Mouse (Mus musculus): ENCODE measurements around the gene Mttp.

Gene Mttp

GRCm38 (mm10) chr3:138058226-138058625, 86.5 kb downstream of the Mttp start:
- in situ Hi-C loops (cut with MseI, MboI): no loop called here

GRCm38 (mm10) chr3:138056976-138057375, 87.8 kb downstream of the Mttp start:
- in situ Hi-C loops (cut with MseI, MboI): no loop called here

- in situ Hi-C loops (cut with MseI, MboI): no loop called here
These were observed 90.8 kb downstream of the Mttp start for GRCm38 (mm10) chr3:138053969-138054368.

GRCm38 (mm10) chr3:138051431-138051830, 93.3 kb downstream of the Mttp start:
- in situ Hi-C loops (cut with MseI, MboI): no loop called here

GRCm38 (mm10) chr3:138050772-138051171, 94.0 kb downstream of the Mttp start:
- in situ Hi-C loops (cut with MseI, MboI): no loop called here

- in situ Hi-C loops (cut with MseI, MboI): no loop called here
These were observed 95.2 kb downstream of the Mttp start for GRCm38 (mm10) chr3:138049555-138049954.

- in situ Hi-C loops (cut with MseI, MboI): no loop called here
These were observed 101.5 kb downstream of the Mttp start for GRCm38 (mm10) chr3:138043316-138043715.

- in situ Hi-C loops (cut with MseI, MboI): no loop called here
These were observed 103.0 kb downstream of the Mttp start for GRCm38 (mm10) chr3:138041591-138042301.

- in situ Hi-C loops (cut with MseI, MboI): no loop called here
These were observed 103.8 kb downstream of the Mttp start for GRCm38 (mm10) chr3:138040938-138041337.

Data from mouse trophoblast stem cell (cell line).